ENCODE assay signal across 8 mouse cellular contexts in the genomic region with DNA sequence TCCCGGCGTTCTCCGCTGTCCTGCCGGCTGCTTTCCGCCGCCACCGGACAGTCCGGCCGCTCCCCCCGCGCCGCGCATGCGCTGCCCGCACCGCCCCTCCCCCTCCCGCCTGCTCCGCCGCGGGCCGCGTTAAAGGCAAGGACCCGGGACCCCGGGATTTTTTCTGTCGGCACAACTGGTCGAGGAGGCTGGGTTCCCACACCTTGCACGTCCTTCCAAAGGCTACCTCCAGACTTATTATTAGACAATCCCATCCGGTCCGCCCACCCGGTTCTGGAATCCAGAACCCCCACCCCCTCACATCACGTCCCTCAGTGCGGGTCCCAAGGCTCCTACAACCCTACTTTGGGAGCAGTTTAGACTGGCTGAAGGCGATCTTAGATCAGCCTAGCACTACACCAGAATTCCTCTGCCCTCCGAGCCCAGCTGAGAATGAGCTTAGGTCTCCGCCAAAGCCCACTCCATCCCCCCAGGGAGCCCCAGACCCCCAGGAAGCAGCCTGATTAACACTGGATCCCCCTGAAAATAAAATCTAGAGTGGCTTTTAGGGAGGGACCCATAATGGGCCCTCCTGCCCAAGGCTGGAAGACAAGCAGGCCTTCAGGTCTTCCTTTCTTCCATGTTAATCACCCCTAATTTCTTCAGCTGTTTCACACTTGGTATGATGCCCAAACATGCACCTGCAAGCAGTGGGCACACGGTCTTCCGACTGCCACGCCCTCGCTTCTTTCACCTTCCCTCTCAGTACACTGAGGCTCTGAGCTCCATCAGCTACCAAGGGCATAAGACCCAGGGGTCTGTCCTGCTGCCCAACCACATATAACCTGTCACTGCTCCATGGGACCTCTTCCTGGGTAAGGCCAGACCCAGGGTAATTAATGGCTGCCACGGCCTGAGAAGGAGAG. TPM values are rescaled to one million over a fixed set of nuclear protein-coding genes. Genes with fewer than 3 reads are reported as not detected.
DNase-seq lines count a peak whose midpoint lies in the region; ATAC-seq and TF ChIP-seq lines count a peak whose summit lies in the region.

A gene (minus strand): TSS at position 18 of the 905 bp plus-strand sequence.

- no peak within 1 kb of the TSS for H3K27ac ChIP-seq in bone marrow macrophage, adult 2 months (ENCODE audit: insufficient read depth, low read depth, low read length)
- H3K27ac ChIP-seq in forebrain, embryonic 11.5 days (ENCODE audit: low read depth, low read length) = peak within 1 kb of the TSS; percentile 74
- H3K27ac ChIP-seq in heart, embryonic 16.5 days (ENCODE audit: low read length) = peak within 1 kb of the TSS; percentile 88

- H3K36me3 ChIP-seq in E14TG2a.4 (ENCODE audit: insufficient read depth, low read length) = peaks cover 6% of the 10 kb centered on the region
- H3K36me3 ChIP-seq in forebrain, embryonic 11.5 days (ENCODE audit: control insufficient read depth, insufficient read depth, low read length) = no peaks in the 10 kb centered on the region
- H3K36me3 ChIP-seq in heart, embryonic 16.5 days (ENCODE audit: control insufficient read depth, insufficient read depth) = no peaks in the 10 kb centered on the region

- no peaks in the 10 kb centered on the region for H3K9me3 ChIP-seq in E14TG2a.4 (ENCODE audit: low read length)
- H3K9me3 ChIP-seq in forebrain, embryonic 11.5 days (ENCODE audit: control insufficient read depth, low read length) = no peaks in the 10 kb centered on the region
- H3K9me3 ChIP-seq in heart, embryonic 16.5 days (replicated peaks; ENCODE audit: control insufficient read depth, low read length) = no peaks in the 10 kb centered on the region

- peak within 1 kb of the TSS; percentile 72 for H3K4me2 ChIP-seq in forebrain, embryonic 11.5 days (ENCODE audit: low read depth, low read length, severe bottlenecking)
- H3K4me2 ChIP-seq in heart, embryonic 16.5 days (ENCODE audit: low read depth, low read length) = peak within 1 kb of the TSS; percentile 67

- H3K4me1 ChIP-seq in E14TG2a.4 (replicated peaks; ENCODE audit: low read depth, low read length) = peaks cover 91% of the 10 kb centered on the region
- H3K4me1 ChIP-seq in bone marrow macrophage, adult 2 months (ENCODE audit: control insufficient read depth, insufficient read depth, low read length) = peaks cover 5% of the 10 kb centered on the region; the same call in 1 of the 2 replicates
- peaks cover 23% of the 10 kb centered on the region for H3K4me1 ChIP-seq in forebrain, embryonic 11.5 days (replicated peaks; ENCODE audit: control insufficient read depth, insufficient read depth, low read length)
- H3K4me1 ChIP-seq in heart, embryonic 16.5 days (ENCODE audit: control insufficient read depth, insufficient read depth, low read length) = peaks cover 68% of the 10 kb centered on the region

- 13% methylated on average over 32 of the region's 40 CpGs for WGBS in forebrain, embryonic 11.5 days
- 12% methylated on average over 32 of the region's 40 CpGs for WGBS in heart, embryonic 16.5 days

- DNase-seq in forebrain, embryonic 11.5 days (ENCODE audit: low spot score) = peak; percentile 95
- DNase-seq in kidney, postnatal 36 days = peak; percentile 82 to 93
- peak; percentile 69 to 79 for DNase-seq in lung, adult 18-20 months
- peak; percentile 88 for DNase-seq in ovary, postnatal 36 days (ENCODE audit: low spot score)
- DNase-seq in thymus, adult 18-20 months = no peak

- peak; percentile 68 for ATAC-seq in forebrain, embryonic 11.5 days (replicated peaks; ENCODE audit: low FRiP score)
- peak; percentile 50 for ATAC-seq in heart, embryonic 16.5 days (replicated peaks; ENCODE audit: extremely low read depth, insufficient read depth, low FRiP score)

- peak within 1 kb of the TSS; percentile 94 for H3K9ac ChIP-seq in forebrain, embryonic 11.5 days (ENCODE audit: low read length)
- H3K9ac ChIP-seq in heart, embryonic 16.5 days (ENCODE audit: low read length) = peak within 1 kb of the TSS; percentile 98

- H3K4me3 ChIP-seq in E14TG2a.4 (replicated peaks; ENCODE audit: low read length) = peak within 1 kb of the TSS; percentile 92
- peak within 1 kb of the TSS; percentile 19 for H3K4me3 ChIP-seq in bone marrow macrophage, adult 2 months (ENCODE audit: insufficient read depth, low read length)
- H3K4me3 ChIP-seq in forebrain, embryonic 11.5 days (ENCODE audit: low read depth, low read length) = peak within 1 kb of the TSS; percentile 82
- peak within 1 kb of the TSS; percentile 93 for H3K4me3 ChIP-seq in heart, embryonic 16.5 days (ENCODE audit: low read length)

- no peaks in the 10 kb centered on the region for H3K27me3 ChIP-seq in E14TG2a.4 (ENCODE audit: insufficient read depth, low read length)
- no peaks in the 10 kb centered on the region for H3K27me3 ChIP-seq in forebrain, embryonic 11.5 days (ENCODE audit: control insufficient read depth, insufficient read depth, low read length)
- H3K27me3 ChIP-seq in heart, embryonic 16.5 days (ENCODE audit: control insufficient read depth, insufficient read depth, low read length) = no peaks in the 10 kb centered on the region

- TF ChIP-seq CTCF in E14TG2a.4 (conservative IDR thresholded peaks at IDR 0.05; ENCODE audit: low read length) = no peak
- no peak for TF ChIP-seq CTCF in bone marrow macrophage, adult 2 months (IDR thresholded peaks at IDR 0.05; ENCODE audit: low read depth, low read length)

- TF ChIP-seq POLR2A in bone marrow macrophage, adult 2 months (IDR thresholded peaks at IDR 0.05; ENCODE audit: borderline replicate concordance, low read depth, low read length) = no peak

RNA-seq across cellular contexts. Expression of the gene that starts here (rescaled TPM):
- 0.40 and 0.56 TPM in 2 replicates for polyA plus RNA-seq in bone marrow macrophage, adult 2 months (2012; ENCODE audit: insufficient read depth, insufficient read length, missing spikeins)
- polyA plus RNA-seq in forebrain, embryonic 11.5 days (2014; fragmentation: Nextera tagmentation; extraction: Ambion mirVana) = 60.1 and 60.8 TPM in 2 replicates
- 39.8 and 46.7 TPM in 2 replicates for polyA plus RNA-seq in heart, embryonic 16.5 days (2015; fragmentation: Nextera tagmentation; extraction: Ambion mirVana)

Comparison
In these comparisons a context has a peak if more than half of its experiments do, and no peak if none do; other contexts are left out.
1. RNA of the gene that starts here (polyA plus RNA-seq): 60.1 to 60.8 TPM in forebrain, embryonic 11.5 days and 39.8 to 46.7 TPM in heart, embryonic 16.5 days; 0.40 to 0.56 TPM in bone marrow macrophage, adult 2 months; every median in the first group is over 10 times any median in the second.
2. H3K4me3 ChIP-seq: peak in every context shown above with its lines; median percentile 93 in heart, embryonic 16.5 days; 92 in E14TG2a.4; 82 in forebrain, embryonic 11.5 days; 19 in bone marrow macrophage, adult 2 months.
3. DNase-seq: peak in forebrain, embryonic 11.5 days (single experiment), kidney, postnatal 36 days (2 of 2), lung, adult 18-20 months (2 of 2) and ovary, postnatal 36 days (single experiment); none in thymus, adult 18-20 months (0 of 2).